Mouse (Mus musculus): Measurements from ENCODE around the gene Gtf2ird2. TPM values are rescaled to one million over a fixed set of nuclear protein-coding genes. Genes with fewer than 3 reads are reported as not detected.

The Gtf2ird2 gene
- total and polyA plus RNA-seq, 3 experiments, result 3.6 to 4.6 TPM; not detected in 1

GRCm38 (mm10) chr5:134148153-134148552, 35.7 kb upstream of the Gtf2ird2 start:
- Histone ChIP-seq H3K27ac (ENCODE audit: control insufficient read depth, low read depth, low read length) (no peak overlapping the region), H3K4me1 (ENCODE audit: control insufficient read depth in 1 of 2, insufficient read depth in 2 of 2, low read length in 2 of 2) (no peaks in the 10 kb centered on the region), H3K4me3 (ENCODE audit: control insufficient read depth in 1 of 2, insufficient read depth in 1 of 2, low read depth in 2 of 2, low read length in 2 of 2) (no peak overlapping the region), H3K79me2 (ENCODE audit: control insufficient read depth, insufficient read depth, low read length, poor library complexity) (no peaks in the 10 kb centered on the region), H3K27me3 (ENCODE audit: control insufficient read depth in 1 of 2, insufficient read depth in 2 of 2, low read length in 2 of 2) (no peaks in the 10 kb centered on the region), H3K36me3 (ENCODE audit: control insufficient read depth in 1 of 2, insufficient read depth in 2 of 2, low read length in 2 of 2) (peaks cover 0 to 3% of the 10 kb centered on the region in 2 experiments; a peak in 1 of 4 replicates), H3K9me3 (replicated peaks; ENCODE audit: insufficient read depth, low read length) (no peaks in the 10 kb centered on the region), H3K9ac (ENCODE audit: control insufficient read depth, low read depth, low read length, poor library complexity, severe bottlenecking) (no peak overlapping the region)
- no peak for TF ChIP-seq POLR2AphosphoS5 (IDR thresholded peaks at IDR 0.05; ENCODE audit: borderline replicate concordance, low read depth, low read length)
- TF ChIP-seq E2F4 (IDR thresholded peaks at IDR 0.05; ENCODE audit: borderline replicate concordance, low read depth, low read length), result no peak
- no peak for TF ChIP-seq JUND (IDR thresholded peaks at IDR 0.05; ENCODE audit: low read depth, low read length)
- TF ChIP-seq CHD2 (IDR thresholded peaks at IDR 0.05; ENCODE audit: low read length), result no peak
- no peak for TF ChIP-seq RAD21 (IDR thresholded peaks at IDR 0.05; ENCODE audit: low read depth, low read length)
- TF ChIP-seq KAT2A (conservative IDR thresholded peaks at IDR 0.05; ENCODE audit: low read depth, low read length), result no peak
- DNase-seq (ENCODE audit: low read depth, low spot score), result no peak

- no peaks in the 10 kb centered on the region for H3K4me1 ChIP-seq (ENCODE audit: control insufficient read depth in 1 of 2, insufficient read depth in 2 of 2, low read length in 2 of 2)
- TF ChIP-seq MEF2A (IDR thresholded peaks at IDR 0.05; ENCODE audit: extremely low read depth, insufficient replicate concordance, low read depth, low read length, poor library complexity, severe bottlenecking) (no peak), NRF1 (IDR thresholded peaks at IDR 0.05; ENCODE audit: insufficient read depth, low read depth, low read length, poor library complexity, severe bottlenecking) (no peak), ZNF384 (IDR thresholded peaks at IDR 0.05; ENCODE audit: low read depth, low read length) (no peak), CHD1 (IDR thresholded peaks at IDR 0.05; ENCODE audit: low read depth, low read length) (no peak), BHLHE40 (IDR thresholded peaks at IDR 0.05; ENCODE audit: borderline replicate concordance, low read depth, low read length) (no peak), ZC3H11A (IDR thresholded peaks at IDR 0.05; ENCODE audit: low read depth, low read length) (no peak), RAD21 (IDR thresholded peaks at IDR 0.05; ENCODE audit: low read depth, low read length) (no peak), GABPA (IDR thresholded peaks at IDR 0.05; ENCODE audit: low read depth, low read length) (no peak)
- H3K79me2 ChIP-seq (ENCODE audit: control insufficient read depth, insufficient read depth, low read length, poor library complexity), result no peaks in the 10 kb centered on the region
- no peak for DNase-seq (ENCODE audit: low read depth, low spot score)
- no peaks in the 10 kb centered on the region for H3K9me3 ChIP-seq (replicated peaks; ENCODE audit: insufficient read depth, low read length)
- H3K27me3 ChIP-seq (ENCODE audit: control insufficient read depth in 1 of 2, insufficient read depth in 2 of 2, low read length in 2 of 2), result no peaks in the 10 kb centered on the region
- H3K27ac ChIP-seq (ENCODE audit: control insufficient read depth, low read depth, low read length), result no peak overlapping the region
- peaks cover 0 to 11% of the 10 kb centered on the region in 2 experiments; a peak in 2 of 4 replicates for H3K36me3 ChIP-seq (ENCODE audit: control insufficient read depth in 1 of 2, insufficient read depth in 2 of 2, low read length in 2 of 2)
- no peak overlapping the region for H3K9ac ChIP-seq (ENCODE audit: control insufficient read depth, low read depth, low read length, poor library complexity, severe bottlenecking)
- no peak overlapping the region for H3K4me3 ChIP-seq (ENCODE audit: control insufficient read depth in 1 of 2, insufficient read depth in 1 of 2, low read depth in 2 of 2, low read length in 2 of 2)
Observed at GRCm38 (mm10) chr5:134151895-134152294, 31.9 kb upstream of the Gtf2ird2 start.

GRCm38 (mm10) chr5:134155916-134156466, 27.8 kb upstream of the Gtf2ird2 start:
- peaks cover 0 to 10% of the 10 kb centered on the region in 2 experiments; a peak in 2 of 4 replicates for H3K36me3 ChIP-seq (ENCODE audit: control insufficient read depth in 1 of 2, insufficient read depth in 2 of 2, low read length in 2 of 2)
- no peaks in the 10 kb centered on the region for H3K27me3 ChIP-seq (ENCODE audit: control insufficient read depth in 1 of 2, insufficient read depth in 2 of 2, low read length in 2 of 2)
- no peaks in the 10 kb centered on the region for H3K79me2 ChIP-seq (ENCODE audit: control insufficient read depth, insufficient read depth, low read length, poor library complexity)
- H3K4me1 ChIP-seq (ENCODE audit: control insufficient read depth in 1 of 2, insufficient read depth in 2 of 2, low read length in 2 of 2), result no peaks in the 10 kb centered on the region
- H3K4me3 ChIP-seq (ENCODE audit: control insufficient read depth in 1 of 2, insufficient read depth in 1 of 2, low read depth in 2 of 2, low read length in 2 of 2), result no peak overlapping the region
- no peak for DNase-seq (ENCODE audit: low read depth, low spot score)
- H3K27ac ChIP-seq (ENCODE audit: control insufficient read depth, low read depth, low read length), result no peak overlapping the region
- no peak overlapping the region for H3K9ac ChIP-seq (ENCODE audit: control insufficient read depth, low read depth, low read length, poor library complexity, severe bottlenecking)
- no peaks in the 10 kb centered on the region for H3K9me3 ChIP-seq (replicated peaks; ENCODE audit: insufficient read depth, low read length)
- TF ChIP-seq SIN3A (IDR thresholded peaks at IDR 0.05; ENCODE audit: low read length), result no peak
- no peak for TF ChIP-seq MAX (IDR thresholded peaks at IDR 0.05; ENCODE audit: low read length)
- no peak for TF ChIP-seq ZKSCAN1 (IDR thresholded peaks at IDR 0.05; ENCODE audit: low read depth, low read length)
- TF ChIP-seq MAZ (IDR thresholded peaks at IDR 0.05; ENCODE audit: low read depth, low read length), result no peak
- TF ChIP-seq TBP (IDR thresholded peaks at IDR 0.05; ENCODE audit: low read depth, low read length), result no peak
- TF ChIP-seq RAD21 (IDR thresholded peaks at IDR 0.05; ENCODE audit: low read depth, low read length), result no peak
- TF ChIP-seq EP300 (IDR thresholded peaks at IDR 0.05; ENCODE audit: low read depth in 1 of 2, low read length in 2 of 2), result no peak
- TF ChIP-seq CTCF (IDR thresholded peaks at IDR 0.05 in 2 of 3, conservative IDR thresholded peaks at IDR 0.05 in 1 of 3; ENCODE audit: control insufficient read depth in 1 of 3, insufficient read depth in 1 of 3, low read depth in 2 of 3, low read length in 3 of 3, poor library complexity in 1 of 3, severe bottlenecking in 1 of 3), result no peak
- no peak for TF ChIP-seq UBTF (IDR thresholded peaks at IDR 0.05; ENCODE audit: borderline replicate concordance, insufficient read depth, low read depth, low read length)
- TF ChIP-seq MEF2A (IDR thresholded peaks at IDR 0.05; ENCODE audit: extremely low read depth, insufficient replicate concordance, low read depth, low read length, poor library complexity, severe bottlenecking), result no peak
- TF ChIP-seq CHD1 (IDR thresholded peaks at IDR 0.05; ENCODE audit: low read depth, low read length), result no peak
- no peak for TF ChIP-seq GATA1 (IDR thresholded peaks at IDR 0.05; ENCODE audit: low read depth, low read length)
- TF ChIP-seq E2F4 (IDR thresholded peaks at IDR 0.05; ENCODE audit: borderline replicate concordance, low read depth, low read length), result no peak
- TF ChIP-seq NELFE (IDR thresholded peaks at IDR 0.05; ENCODE audit: low read depth, low read length), result no peak
- no peak for TF ChIP-seq MXI1 (IDR thresholded peaks at IDR 0.05; ENCODE audit: low read depth, low read length)
- TF ChIP-seq MAFK (IDR thresholded peaks at IDR 0.05; ENCODE audit: borderline replicate concordance, low read depth, low read length), result no peak

All from MEL (cell line).